Mouse (Mus musculus): ENCODE measurements around the gene Gtf2i. TPM values are rescaled to one million over a fixed set of nuclear protein-coding genes. Genes with fewer than 3 reads are reported as not detected.

Gene Gtf2i
- total and polyA plus RNA-seq, 2 experiments from 2014 or later, result 77.2 to 96.4 TPM

GRCm38 (mm10) chr5:134318903-134319302 is 4.3 kb upstream of the Gtf2i start:
- Histone ChIP-seq H3K9me3 (ENCODE audit: low read length) (no peaks in the 10 kb centered on the region), H3K4me3 (ENCODE audit: low read depth, low read length) (no peak overlapping the region), H3K27me3 (ENCODE audit: insufficient read depth, low read length) (no peaks in the 10 kb centered on the region), H3K4me2 (ENCODE audit: low read depth, low read length, poor library complexity, severe bottlenecking) (no peak overlapping the region), H3K9ac (replicated peaks; ENCODE audit: low read length, poor library complexity, severe bottlenecking) (no peak overlapping the region), H3K27ac (ENCODE audit: low read depth, low read length) (no peak overlapping the region), H3K36me3 (ENCODE audit: insufficient read depth, low read length) (no peaks in the 10 kb centered on the region), H3K4me1 (ENCODE audit: insufficient read depth, low read length) (peaks cover 2% of the 10 kb centered on the region; the same call in 1 of the 2 replicates)
- ATAC-seq (ENCODE audit: low FRiP score) (no peak), DNase-seq (ENCODE audit: low spot score) (no peak)
- no peak for TF ChIP-seq CTCF (IDR thresholded peaks at IDR 0.05)
- WGBS, result 88% methylated on average over 6 of the region's 6 CpGs

- DNase-seq (ENCODE audit: low spot score) (peak; percentile 58), ATAC-seq (ENCODE audit: low FRiP score) (no peak)
- no peak for TF ChIP-seq CTCF (IDR thresholded peaks at IDR 0.05)
- no peak overlapping the region for H3K4me2 ChIP-seq (ENCODE audit: low read depth, low read length, poor library complexity, severe bottlenecking)
- no peak overlapping the region; the same call in 1 of the 2 replicates for H3K27ac ChIP-seq (ENCODE audit: low read depth, low read length)
- H3K4me1 ChIP-seq (ENCODE audit: insufficient read depth, low read length), result peaks cover 6% of the 10 kb centered on the region; the same call in 1 of the 2 replicates
- 27% methylated on average over 7 of the region's 7 CpGs for WGBS
- no peaks in the 10 kb centered on the region for H3K36me3 ChIP-seq (ENCODE audit: insufficient read depth, low read length)
- H3K9ac ChIP-seq (replicated peaks; ENCODE audit: low read length, poor library complexity, severe bottlenecking), result no peak overlapping the region; the same call in 1 of the 2 replicates
- no peak overlapping the region for H3K4me3 ChIP-seq (ENCODE audit: low read depth, low read length)
- no peaks in the 10 kb centered on the region for H3K9me3 ChIP-seq (ENCODE audit: low read length)
- no peaks in the 10 kb centered on the region for H3K27me3 ChIP-seq (ENCODE audit: insufficient read depth, low read length)
Observed at GRCm38 (mm10) chr5:134316721-134317120, 2.2 kb upstream of the Gtf2i start.

GRCm38 (mm10) chr5:134315623-134316350 is 1.2 kb upstream of the Gtf2i start:
- no peak for ATAC-seq (ENCODE audit: low FRiP score)
- peak overlapping the region; percentile 91 for H3K27ac ChIP-seq (ENCODE audit: low read depth, low read length)
- peaks cover 8% of the 10 kb centered on the region; the same call in 1 of the 2 replicates for H3K4me1 ChIP-seq (ENCODE audit: insufficient read depth, low read length)
- peaks cover 3% of the 10 kb centered on the region; the same call in 1 of the 2 replicates for H3K36me3 ChIP-seq (ENCODE audit: insufficient read depth, low read length)
- H3K9me3 ChIP-seq (ENCODE audit: low read length), result no peaks in the 10 kb centered on the region
- H3K4me3 ChIP-seq (ENCODE audit: low read depth, low read length), result peak overlapping the region; percentile 85
- 1% methylated on average over 25 of the region's 25 CpGs for WGBS
- peak overlapping the region; percentile 68 for H3K4me2 ChIP-seq (ENCODE audit: low read depth, low read length, poor library complexity, severe bottlenecking)
- H3K27me3 ChIP-seq (ENCODE audit: insufficient read depth, low read length), result no peaks in the 10 kb centered on the region
- peak; percentile 31; the same call in 1 of the 2 replicates for TF ChIP-seq CTCF (IDR thresholded peaks at IDR 0.05)
- peak overlapping the region; percentile 20; the same call in 1 of the 2 replicates for H3K9ac ChIP-seq (replicated peaks; ENCODE audit: low read length, poor library complexity, severe bottlenecking)
- peak; percentile 80 for DNase-seq (ENCODE audit: low spot score)

- Histone ChIP-seq H3K36me3 (ENCODE audit: insufficient read depth, low read length) (peaks cover 12% of the 10 kb centered on the region), H3K4me3 (ENCODE audit: low read depth, low read length) (peak overlapping the region; percentile 85), H3K9me3 (ENCODE audit: low read length) (no peaks in the 10 kb centered on the region), H3K4me1 (ENCODE audit: insufficient read depth, low read length) (peaks cover 9% of the 10 kb centered on the region; the same call in 1 of the 2 replicates), H3K27ac (ENCODE audit: low read depth, low read length) (peak overlapping the region; percentile 99), H3K27me3 (ENCODE audit: insufficient read depth, low read length) (no peaks in the 10 kb centered on the region), H3K4me2 (ENCODE audit: low read depth, low read length, poor library complexity, severe bottlenecking) (peak overlapping the region; percentile 69), H3K9ac (replicated peaks; ENCODE audit: low read length, poor library complexity, severe bottlenecking) (peak overlapping the region; percentile 99)
- no peak for TF ChIP-seq CTCF (IDR thresholded peaks at IDR 0.05)
- WGBS, result 2% methylated on average over 48 of the region's 64 CpGs
- ATAC-seq (ENCODE audit: low FRiP score), result peak; percentile 65
- no peak for DNase-seq (ENCODE audit: low spot score)
Observed at GRCm38 (mm10) chr5:134314068-134314674, 389 bp downstream of the Gtf2i start.

- peaks cover 9% of the 10 kb centered on the region; the same call in 1 of the 2 replicates for H3K4me1 ChIP-seq (ENCODE audit: insufficient read depth, low read length)
- DNase-seq (ENCODE audit: low spot score) (peak; percentile 98), ATAC-seq (ENCODE audit: low FRiP score) (peak; percentile 85)
- H3K9me3 ChIP-seq (ENCODE audit: low read length), result no peaks in the 10 kb centered on the region
- H3K27ac ChIP-seq (ENCODE audit: low read depth, low read length), result peak overlapping the region; percentile 99
- H3K36me3 ChIP-seq (ENCODE audit: insufficient read depth, low read length), result peaks cover 12% of the 10 kb centered on the region
- TF ChIP-seq CTCF (IDR thresholded peaks at IDR 0.05), result no peak
- under 1% methylated on average over 59 of the region's 68 CpGs for WGBS
- peak overlapping the region; percentile 69 for H3K4me2 ChIP-seq (ENCODE audit: low read depth, low read length, poor library complexity, severe bottlenecking)
- peak overlapping the region; percentile 85 for H3K4me3 ChIP-seq (ENCODE audit: low read depth, low read length)
- H3K27me3 ChIP-seq (ENCODE audit: insufficient read depth, low read length), result no peaks in the 10 kb centered on the region
- peak overlapping the region; percentile 99 for H3K9ac ChIP-seq (replicated peaks; ENCODE audit: low read length, poor library complexity, severe bottlenecking)
Observed at GRCm38 (mm10) chr5:134313451-134314067, 1.0 kb downstream of the Gtf2i start.
